Mouse (Mus musculus) R1 (cell line): ENCODE results near the gene Prpf6.

Experiments
- DNase-seq: peaks from one replicate; pipeline ENCODE4 v3.0.0-alpha.2; 2018; ENCODE audit warnings: low read depth, low spot score

The Prpf6 gene

DNA sequence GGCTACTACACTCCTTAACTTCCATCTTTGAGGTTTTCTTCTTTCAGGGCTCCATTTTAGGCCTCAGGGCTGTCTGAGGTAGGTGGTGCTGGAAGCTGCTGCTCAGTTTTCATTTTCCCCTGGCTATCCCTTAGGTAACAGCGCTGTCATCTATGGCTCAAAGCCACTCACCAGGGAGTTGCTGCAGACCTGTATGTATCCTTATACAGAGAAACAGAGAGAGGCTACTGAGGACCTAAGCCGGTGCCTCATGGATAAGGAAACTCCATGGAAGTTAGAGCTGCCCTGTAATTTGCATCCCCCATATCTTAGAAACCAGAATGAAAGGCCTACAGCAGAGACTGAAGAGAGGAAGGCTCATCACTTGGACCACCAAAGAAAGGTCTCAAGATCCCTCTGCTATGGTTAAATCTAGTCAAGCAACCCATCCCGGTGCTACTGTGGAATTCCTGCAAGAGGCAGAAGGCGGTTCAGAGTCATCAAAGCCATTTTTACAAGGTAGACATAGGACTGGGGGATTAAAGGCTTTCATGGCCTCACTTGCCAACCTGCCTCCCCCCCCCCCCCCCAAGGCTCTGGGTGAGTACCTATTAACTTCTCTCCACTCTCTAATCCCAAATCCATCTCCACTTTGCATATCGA is 11.4 kb upstream of the Prpf6 start:
- DNase-seq = no peak

DNA sequence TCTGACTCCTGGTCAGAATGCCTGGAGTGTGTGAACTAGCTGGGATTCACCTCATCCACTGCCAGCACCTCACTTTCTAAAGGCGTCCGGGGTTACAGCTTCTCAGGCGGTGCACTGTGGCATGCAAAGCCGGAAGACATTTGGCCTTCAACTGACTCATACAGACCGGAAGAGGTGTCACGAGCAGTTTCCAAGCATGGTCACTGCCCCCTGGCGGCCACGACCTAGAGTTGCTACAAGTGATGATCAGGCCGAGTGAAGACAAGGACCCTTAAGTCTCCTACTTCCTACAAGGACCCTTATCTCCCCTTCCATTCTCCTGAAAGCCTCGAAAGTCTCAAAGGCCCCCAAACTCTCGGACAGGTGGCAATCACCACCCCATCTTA is 10.7 kb upstream of the Prpf6 start:
- peak; percentile 96 for DNase-seq

DNA sequence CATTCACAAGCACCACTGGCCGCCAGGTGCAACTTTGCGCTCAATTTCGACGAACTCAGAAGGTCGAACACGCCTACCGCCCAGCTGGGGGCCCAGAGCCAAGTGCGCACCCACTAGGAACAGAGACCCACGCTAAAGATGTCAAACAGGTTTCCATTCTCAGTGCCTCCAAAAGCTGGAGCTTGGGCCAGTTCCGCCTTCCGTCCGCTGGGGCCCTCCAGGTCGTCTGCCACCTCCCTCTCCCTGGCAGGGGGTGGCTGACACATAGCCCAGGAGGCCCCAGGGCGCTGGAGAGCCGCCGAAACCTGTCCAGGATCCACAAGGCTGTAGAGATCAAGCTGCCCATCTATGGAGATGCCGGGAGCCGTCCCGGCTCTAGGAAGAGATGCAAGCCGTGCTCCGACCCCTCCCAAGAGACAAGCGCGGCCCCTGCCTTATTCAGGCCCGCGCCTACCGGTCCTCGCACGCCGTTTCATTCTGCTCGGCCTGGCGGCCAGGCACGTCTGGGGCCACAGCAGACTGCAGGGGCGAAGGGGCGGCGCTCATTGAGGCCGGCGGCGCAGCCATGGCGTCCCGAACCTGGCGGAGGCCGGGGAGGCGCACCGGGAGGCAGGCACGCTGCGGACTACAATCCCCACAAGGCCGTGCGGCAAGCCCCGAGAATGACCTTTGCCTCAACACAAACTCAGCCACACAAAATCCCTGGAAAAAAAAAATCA is 10.1 kb upstream of the Prpf6 start:
- peak; percentile 81 for DNase-seq

DNA sequence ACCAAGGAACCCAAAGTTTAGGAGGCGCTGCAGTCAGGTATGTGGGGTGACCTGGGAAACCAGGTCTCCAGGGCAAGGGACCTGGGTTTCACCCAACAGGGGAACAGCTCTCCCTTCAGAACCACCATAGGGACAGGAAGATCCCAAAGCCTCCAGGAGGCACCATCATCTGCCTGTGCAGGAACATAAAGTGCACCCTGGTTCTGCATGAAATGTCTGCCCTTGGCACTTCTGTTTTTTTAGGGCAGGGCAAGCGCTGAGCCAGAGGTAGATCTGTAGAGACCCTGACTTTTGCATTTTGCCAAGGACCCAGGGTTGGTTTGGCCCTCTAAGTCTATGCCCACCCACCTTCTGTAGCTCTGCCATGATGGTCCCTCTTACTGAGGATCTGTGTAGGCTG is 9.3 kb upstream of the Prpf6 start:
- DNase-seq = no peak

DNA sequence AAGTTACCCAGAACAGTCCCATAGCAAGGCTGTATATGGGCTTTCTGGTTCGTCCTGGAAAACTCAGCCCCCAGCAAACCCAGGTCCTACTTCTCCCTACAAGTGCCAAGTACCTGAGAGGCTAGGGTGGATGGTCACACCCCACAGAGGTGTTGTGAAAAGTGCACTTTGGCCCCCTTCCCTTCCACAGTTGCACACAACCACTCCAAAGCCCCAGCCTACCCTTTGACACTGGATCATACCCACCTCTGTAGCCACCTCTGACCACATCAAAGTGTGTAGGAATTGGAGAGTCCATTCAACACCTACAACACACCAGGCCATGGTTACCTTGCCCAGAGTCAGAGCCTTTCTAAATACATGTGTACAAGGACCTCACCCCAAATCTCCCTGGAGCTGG is 8.7 kb upstream of the Prpf6 start:
- DNase-seq = no peak

DNA sequence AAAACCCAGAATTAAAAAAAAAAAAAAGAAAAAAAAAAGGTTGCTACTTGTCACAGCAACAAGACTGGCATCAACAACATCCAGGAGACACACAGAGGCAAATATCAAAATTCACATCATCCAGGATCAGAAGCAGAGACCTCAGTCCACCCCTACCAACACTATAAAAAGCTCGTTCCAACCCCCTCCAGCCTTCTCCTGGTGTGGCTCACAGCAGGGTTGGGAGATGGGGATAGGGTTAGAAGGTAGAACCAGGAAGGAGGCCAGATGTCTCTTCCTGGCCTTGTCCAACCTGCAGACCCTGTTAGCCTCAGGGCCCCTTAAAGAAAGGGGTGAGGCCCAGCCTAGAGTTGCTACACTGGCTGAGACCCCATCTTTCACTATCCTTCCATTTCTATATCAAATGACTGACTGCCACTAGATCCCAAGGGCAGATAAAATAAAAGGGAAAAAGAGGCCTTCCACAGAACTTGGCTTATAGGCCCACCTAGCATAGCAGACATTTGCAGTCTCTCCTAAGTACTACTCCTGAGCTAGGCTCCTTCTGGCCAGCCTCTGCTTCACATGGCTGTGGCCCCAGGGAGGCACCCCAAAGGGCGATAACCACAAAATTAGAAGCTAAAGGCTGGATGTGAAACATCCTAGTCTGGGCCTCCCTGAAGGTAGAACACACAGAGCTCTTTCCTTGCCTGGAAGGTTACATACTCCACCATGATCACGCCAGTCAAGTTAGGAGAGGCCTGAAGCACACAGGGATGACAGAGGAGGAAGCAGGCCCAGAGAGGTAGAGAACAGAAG is 8.0 kb upstream of the Prpf6 start:
- no peak for DNase-seq

DNA sequence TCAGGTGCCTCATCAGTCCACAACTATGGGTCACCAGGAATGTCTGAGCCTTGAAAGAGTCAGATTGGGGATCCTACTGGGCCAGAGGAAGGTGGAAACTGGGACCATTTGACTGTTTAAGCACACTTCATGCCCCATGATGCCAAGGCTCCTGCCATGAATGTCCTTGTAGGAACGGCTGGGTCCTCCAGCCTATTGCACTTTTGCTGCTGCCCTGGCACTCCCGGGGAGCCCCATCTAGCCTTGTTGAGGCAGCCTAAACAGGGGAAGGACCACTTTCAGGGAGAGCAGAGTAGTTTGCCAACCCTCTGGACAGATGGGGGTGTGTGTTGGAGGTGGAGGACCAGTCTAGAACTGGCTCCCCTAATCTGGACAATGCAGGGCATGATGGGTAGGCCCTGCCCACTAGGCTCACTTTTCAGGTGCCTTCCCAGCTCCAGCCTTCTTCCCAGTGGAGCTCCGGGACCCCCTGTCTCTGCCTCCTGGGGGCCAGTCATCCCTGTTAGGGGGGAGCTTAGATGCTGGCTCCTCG is 7.2 kb upstream of the Prpf6 start, which contains the start of gene Uckl1:
Gene Uckl1 (minus strand): TSS at position 482 of the 532 bp plus-strand sequence.
- DNase-seq = no peak

DNA sequence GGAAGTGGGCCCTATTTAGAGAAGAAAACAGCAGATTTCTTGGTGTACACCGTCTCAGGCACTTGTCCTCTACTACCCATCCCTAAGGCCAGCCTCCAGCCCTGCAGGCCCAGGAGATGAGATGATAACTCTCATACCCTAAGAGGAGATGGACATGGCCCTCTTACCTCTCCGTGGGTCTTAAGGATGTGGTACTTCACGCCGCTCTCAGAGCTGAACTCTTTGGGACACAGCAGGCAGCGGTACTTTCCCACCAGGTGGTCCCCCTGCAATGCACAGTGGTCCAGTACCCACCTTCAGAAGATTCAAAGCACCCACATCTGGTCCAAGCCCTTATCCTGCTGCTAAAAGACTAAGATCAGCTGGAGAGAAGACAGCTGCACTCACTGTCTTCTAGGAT is 6.2 kb upstream of the Prpf6 start:
- no peak for DNase-seq

DNA sequence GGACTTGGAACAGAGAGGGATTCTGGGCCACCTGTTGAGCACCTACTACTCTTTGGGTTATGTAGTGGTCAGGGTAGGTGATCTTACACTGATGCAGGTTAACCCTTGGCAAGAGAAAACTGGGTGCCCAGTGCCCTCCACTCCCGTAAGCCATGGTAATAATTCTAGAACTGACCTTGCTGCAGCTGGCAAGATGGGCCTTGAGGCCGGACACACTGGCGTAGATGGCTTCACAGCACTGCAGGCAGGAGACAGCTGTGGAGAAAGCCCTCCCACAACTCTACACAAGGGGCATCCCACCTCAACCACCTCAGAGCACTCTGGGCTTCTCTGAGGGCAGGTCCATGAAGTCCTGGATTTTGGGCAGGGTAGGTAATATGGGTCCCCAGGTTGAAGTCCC is 5.5 kb upstream of the Prpf6 start:
- DNase-seq = no peak

DNA sequence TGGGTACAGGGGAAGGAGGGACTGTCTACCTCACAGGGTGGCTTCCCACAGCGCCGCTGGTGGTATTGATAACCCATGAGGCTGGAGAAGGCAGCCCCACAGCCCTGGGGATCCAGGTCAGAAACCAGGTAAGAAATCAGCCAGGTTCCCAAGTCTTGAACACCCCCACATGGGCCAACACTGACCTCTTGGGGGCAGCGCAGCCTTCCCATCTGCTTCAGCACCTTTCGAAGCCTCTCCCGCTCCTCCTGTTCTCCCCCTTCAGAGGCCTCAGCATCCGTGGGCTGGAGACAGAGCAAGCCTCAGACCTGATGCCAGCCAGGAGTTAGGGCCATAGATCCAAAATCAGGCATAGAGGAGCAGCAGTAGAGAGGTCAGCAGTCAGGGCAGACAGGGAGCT is 3.9 kb upstream of the Prpf6 start:
- no peak for DNase-seq

DNA sequence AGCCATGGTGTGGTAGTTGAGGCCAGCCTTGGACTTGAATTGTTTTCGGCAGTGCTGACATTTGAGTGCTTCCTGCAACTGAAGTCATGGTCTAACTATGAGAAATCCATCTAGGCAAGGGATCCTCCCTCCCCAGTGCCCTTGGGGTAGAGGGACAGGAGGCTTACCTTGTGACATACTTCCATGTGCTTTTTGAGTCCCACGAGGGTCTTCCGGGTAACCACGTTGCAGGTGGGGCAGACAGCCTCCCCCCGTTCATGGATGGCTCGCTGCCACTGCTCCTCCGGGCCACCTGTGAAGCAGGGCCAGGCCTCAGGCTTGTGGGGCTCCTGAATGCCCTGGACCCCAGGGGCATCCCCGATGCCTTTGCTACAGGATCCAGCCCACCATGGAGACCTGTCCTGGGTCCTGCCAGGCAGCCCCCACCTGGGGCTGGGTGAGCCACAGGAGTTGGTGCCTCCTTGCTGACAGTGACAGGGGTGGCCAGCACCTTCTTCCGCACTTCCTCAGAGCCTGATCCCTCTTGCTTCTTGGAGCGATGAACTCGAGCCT is 3.4 kb upstream of the Prpf6 start:
- no peak for DNase-seq

DNA sequence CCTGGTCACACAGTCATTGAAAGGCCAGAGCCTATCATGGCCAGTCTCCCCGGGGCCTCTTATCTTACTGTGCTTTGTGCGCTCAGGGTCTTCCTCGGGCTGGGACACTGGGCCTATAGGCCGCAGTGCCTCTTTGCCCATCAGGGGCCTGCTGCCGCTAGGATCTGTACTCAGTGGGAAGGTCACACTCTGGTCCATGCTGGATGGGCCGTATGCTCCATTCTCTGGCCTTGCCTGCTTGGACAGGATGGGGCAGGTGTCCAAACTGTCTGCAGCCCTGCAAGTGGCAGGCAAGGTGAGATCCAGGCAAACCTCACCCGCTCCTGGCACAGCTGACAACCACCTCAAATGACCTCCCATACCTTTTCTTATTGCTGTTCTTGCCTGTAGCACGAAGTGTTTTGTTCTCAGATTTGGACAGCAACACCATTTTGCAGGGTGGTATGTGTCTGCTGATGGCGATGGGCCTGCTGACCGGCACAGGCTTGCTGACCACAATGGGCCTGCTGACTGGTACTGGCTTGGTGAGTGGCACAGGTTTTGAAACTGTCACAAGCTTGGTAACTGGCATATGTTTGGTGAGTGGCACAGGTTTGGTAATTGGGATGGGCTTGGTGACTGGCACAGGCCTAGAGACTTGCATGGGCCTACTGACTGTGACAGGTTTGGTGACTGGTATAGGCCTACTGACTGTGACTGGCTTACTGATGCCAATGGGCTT is 2.5 kb upstream of the Prpf6 start:
- DNase-seq = no peak

DNA sequence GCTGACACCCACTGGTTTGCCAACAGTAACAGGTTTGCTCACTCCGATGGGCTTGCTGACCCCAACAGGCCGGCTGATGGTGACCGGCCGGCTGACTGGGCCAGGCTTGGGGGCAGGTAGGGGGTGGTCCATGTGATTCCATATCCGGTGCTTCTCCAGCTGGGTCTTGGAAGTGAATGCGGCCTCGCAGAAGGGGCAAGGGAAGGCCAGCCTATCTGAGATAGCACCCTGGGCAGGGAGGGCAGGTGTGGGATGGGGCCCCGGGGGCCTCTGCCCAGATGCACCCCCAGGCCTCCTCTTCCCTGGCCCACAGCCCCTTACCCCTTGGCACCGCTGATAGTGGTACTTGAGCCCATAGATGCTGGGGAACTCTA is 1.9 kb upstream of the Prpf6 start:
- no peak for DNase-seq

DNA sequence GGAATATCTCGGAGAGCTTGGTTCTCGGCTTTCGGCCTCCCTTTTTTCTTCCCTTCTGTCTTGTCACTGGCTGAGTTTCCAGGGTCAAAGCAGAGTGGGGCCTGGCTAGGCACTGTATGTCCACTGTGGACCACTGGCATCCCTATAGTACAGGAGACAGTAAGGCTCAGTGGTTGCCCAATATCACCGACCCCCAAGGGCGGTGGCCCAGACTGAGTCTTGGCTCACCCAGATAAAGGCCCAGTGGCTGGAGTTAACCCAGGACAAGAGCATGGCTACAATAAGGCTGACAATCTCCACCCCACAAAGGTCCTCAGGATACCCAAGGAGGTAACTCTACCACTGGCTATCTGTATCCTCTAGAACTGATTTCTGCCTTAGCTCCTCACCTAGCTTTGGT is 1.2 kb upstream of the Prpf6 start:
- no peak for DNase-seq

DNA sequence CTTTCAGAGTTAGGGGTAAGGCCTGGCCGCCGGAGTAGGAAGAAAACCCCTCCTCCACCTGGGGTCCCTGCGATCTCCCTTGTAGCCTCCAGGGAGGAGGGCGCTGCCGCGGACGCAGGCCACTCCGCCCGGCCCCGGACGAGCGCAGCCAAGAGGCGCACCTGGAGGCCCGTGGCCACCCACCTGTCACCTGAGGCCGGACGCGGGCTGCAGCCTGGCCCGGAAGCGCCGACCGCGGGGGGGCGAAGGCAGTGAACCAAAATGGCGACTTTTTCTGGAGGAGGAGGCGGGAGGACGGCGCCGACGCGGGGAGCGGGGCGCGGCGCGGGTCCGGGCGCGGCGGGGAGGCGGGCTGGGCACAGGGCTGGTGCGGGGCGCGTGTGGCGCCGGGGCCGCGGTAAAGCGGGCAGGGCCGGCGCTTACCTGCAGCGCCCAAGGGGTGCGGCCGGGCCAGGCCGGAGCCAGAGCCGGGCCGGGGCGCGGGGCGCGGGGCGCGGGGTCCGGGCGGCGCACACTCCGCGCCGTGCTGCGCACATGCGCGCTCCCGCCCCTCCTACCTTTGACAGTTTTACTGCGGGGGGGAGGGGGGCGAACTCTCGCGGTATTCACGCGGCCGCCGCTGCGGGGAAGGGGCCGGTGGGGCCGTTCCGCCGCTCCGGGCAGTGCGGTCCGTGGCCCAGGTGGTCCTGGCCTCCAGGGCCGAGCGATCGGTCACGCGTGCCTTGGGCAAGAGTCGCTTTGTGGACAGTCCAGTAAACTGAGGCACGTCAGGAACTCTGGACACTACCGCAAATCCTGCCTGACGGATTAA is 768 bp downstream of the Prpf6 start, which contains the start of gene Zfp512b:
Gene Zfp512b (minus strand): TSS at position 573 of the 811 bp plus-strand sequence.
- DNase-seq = peak; percentile 83

DNA sequence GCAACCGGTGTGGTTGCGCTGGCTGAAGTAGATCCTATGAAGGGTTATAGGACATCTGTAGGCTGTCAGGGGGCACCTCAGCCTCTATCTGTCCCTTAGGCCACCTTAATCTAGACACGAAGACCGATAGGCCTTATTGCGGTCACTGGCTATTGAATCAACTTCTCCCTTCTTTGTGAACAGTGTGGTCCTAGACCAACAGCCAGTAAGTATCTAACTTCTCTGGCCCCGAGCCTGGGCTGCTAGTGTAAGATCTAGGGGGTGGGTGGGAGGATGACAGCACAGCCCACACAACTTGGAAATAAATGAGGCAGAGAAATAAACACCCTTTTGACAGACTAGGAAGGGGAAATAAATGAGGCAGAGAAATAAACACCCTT is 1.4 kb downstream of the Prpf6 start:
- DNase-seq = no peak

DNA sequence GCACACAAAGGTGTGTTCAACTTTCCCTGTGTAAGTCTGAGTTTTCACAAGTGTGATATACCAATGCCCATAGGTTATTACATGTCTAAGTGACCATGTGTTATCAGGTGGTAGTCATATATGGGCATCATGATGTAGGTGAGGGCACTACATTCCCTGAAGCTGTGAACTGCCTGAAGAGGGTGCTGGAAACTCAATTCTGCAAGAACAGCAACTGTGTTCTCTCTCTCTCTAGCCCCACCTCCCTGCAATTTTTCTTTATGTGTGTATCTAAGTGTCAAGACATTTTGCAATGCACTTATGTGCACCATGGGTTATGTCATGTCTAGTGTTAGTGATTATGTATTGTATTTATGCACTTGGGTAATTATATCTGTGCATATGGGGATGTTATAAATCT is 2.3 kb downstream of the Prpf6 start:
- DNase-seq = no peak

DNA sequence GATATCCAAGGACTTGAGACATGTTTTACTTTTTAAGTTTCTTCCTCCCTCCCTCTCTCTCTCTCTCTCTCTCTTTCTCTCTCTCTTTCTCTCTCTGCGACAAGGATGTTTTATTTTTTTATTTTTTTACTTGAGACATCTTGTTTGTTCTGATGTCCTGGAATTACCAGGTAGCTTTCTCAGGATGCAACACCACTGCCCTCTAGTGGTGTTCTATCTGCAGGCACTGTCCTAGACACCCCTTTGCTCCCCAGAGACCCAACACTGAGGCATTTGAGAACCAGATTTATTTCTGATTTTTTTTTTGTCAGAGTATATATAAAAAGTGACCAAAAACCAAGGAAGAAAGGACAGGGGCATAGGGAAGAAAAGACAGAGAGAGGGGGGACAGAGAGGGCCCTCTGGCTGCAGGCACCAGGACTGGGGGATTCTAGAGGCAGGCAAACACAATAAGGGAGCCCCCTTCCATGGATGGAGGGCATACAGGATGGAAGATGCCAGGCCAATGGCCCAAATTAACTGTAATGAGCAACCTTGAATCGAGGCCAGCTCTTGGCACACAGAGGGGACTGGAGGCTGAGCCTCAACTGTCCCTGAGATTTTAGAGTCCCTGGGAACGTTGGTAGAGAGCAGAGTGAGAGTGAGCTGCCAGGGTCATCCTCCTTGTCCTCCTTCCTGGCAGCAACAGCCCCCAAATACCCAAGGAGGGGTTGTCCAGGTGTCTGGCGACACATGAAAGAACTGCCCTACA is 3.5 kb downstream of the Prpf6 start:
- peak; percentile 54 for DNase-seq

DNA sequence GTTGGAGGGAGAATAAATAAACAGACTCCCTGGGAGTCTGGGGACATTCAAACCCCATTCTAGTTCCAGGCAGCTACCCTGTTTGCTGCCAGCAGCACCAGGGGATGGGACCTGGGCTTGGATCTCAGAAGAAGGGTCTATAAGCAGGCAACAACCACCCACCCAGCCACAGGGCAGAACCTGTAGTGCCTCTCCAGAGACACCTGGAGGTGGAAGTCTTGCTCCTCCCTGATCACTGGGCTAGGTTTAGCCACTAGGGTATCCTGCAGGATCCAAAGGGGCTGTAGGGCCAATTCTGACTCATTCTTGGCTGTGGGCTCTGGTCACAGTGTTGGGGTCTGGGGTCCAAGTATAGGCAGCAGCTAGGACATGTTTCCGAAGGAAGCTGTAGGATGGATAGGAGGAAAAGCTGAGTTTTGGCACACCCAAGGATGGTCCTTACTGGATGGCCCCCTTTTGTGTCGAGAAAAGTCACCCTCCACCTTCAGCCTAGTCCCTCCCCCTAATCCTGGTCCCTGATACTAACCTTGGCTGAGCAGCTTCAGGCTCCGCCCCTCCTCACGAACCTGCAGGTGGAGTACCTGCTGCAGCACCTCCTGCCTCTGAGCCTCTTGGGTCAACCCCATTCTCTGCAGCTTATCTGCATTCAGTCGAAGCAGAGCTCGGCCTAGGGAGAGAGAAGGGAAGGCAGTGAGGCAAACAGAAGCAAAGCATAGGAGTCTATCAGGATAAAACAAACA is 4.7 kb downstream of the Prpf6 start:
- DNase-seq = no peak
